Mouse (Mus musculus): ENCODE measurements around the gene Hoxb1. TPM values are rescaled to one million over a fixed set of nuclear protein-coding genes. Genes with fewer than 3 reads are reported as not detected.

Gene Hoxb1
- polyA plus RNA-seq (2015; fragmentation: Nextera tagmentation; extraction: Ambion mirVana): 0.38 and 0.65 TPM in 2 replicates

GRCm38 (mm10) chr11:96365441-96366091 lies at the start of gene Hoxb1:
Gene Hoxb1 (plus strand): TSS chr11:96365752.
- H3K27me3 ChIP-seq (replicated peaks): no peaks in the 10 kb centered on the region
- peak; percentile 68; the same call in 1 of the 2 replicates for ATAC-seq (ENCODE audit: low FRiP score)
- no peak within 1 kb of the TSS for H3K27ac ChIP-seq (replicated peaks)
- peak within 1 kb of the TSS; percentile 25 for H3K4me3 ChIP-seq (replicated peaks)
- WGBS: 4% methylated on average over 26 of the region's 26 CpGs
- no peaks in the 10 kb centered on the region; the same call in 1 of the 2 replicates for H3K9me3 ChIP-seq (replicated peaks)
- H3K4me2 ChIP-seq: peak within 1 kb of the TSS; percentile 55
- H3K36me3 ChIP-seq: no peaks in the 10 kb centered on the region
- peak within 1 kb of the TSS; percentile 6; the same call in 1 of the 2 replicates for H3K9ac ChIP-seq (replicated peaks)
- peaks cover 24% of the 10 kb centered on the region for H3K4me1 ChIP-seq

DNA sequence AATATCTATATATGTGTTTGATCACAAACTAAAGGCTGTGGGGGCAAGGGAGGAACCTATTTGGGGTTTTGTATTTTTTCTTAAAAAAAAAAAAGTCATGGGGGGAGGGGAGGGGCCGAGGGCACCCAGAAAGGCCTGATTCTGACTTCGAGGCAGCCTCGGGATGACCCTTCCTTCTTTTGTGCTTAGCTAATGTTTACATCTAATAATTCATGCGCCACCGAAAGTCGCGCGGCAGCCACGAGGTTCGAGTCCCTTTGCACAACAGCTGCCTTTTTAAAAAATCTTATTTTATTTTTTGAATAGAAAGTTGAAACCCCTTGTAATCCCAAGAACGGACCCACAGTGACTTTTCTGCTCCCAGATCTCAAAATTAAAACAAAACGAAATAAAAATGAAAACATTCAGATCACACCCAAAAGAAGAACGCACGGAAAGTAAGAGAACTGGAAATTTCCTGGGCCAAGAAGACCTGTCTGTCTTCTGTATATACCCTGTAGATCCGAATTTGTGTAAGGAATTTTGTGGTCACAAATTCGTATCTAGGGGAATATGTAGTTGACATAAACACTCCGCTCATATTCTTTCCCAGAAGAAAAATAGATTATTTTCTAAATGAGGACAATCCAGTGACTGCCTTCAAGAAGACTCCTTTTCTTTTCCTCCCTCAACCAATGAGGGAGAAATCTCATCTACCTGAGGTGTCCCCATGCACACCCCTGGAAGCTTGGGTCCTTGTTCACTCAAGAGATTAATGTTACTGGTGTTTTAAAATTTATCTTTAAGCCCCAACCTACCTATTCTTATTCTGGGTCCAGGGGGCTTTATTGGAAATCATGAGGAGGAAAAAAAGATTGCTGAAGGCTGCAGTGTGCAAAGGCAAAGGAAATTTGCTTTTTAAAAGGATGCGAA lies 48.6 kb upstream of the Hoxb1 start:
- Histone ChIP-seq H3K9me3 (replicated peaks) (no peaks in the 10 kb centered on the region), H3K4me2 (peak overlapping the region; percentile 87), H3K4me1 (peaks cover 84% of the 10 kb centered on the region), H3K9ac (replicated peaks) (peak overlapping the region; percentile 83), H3K27me3 (replicated peaks) (no peaks in the 10 kb centered on the region), H3K27ac (replicated peaks) (peak overlapping the region; percentile 99), H3K36me3 (no peaks in the 10 kb centered on the region), H3K4me3 (replicated peaks) (peak overlapping the region; percentile 60)
- no peak for ATAC-seq (ENCODE audit: low FRiP score)
- WGBS: 10% methylated on average over 18 of the region's 18 CpGs

- peak; percentile 30; the same call in 1 of the 2 replicates for ATAC-seq (ENCODE audit: low FRiP score)
- Histone ChIP-seq H3K27ac (replicated peaks) (peak within 1 kb of the TSS; percentile 99), H3K9me3 (replicated peaks) (no peaks in the 10 kb centered on the region), H3K4me3 (replicated peaks) (peak within 1 kb of the TSS; percentile 60), H3K36me3 (no peaks in the 10 kb centered on the region), H3K4me2 (peak within 1 kb of the TSS; percentile 87), H3K27me3 (replicated peaks) (no peaks in the 10 kb centered on the region), H3K9ac (replicated peaks) (peak within 1 kb of the TSS; percentile 78), H3K4me1 (peaks cover 84% of the 10 kb centered on the region)
- WGBS: 3% methylated on average over 28 of the region's 28 CpGs
Observed at GRCm38 (mm10) chr11:96317608-96318367, 47.8 kb upstream of the Hoxb1 start, which contains the start of gene Hoxb4. Gene Hoxb4 (plus strand): TSS chr11:96318267.

- Histone ChIP-seq H3K9ac (replicated peaks) (peak overlapping the region; percentile 78), H3K4me2 (peak overlapping the region; percentile 87), H3K4me1 (peaks cover 84% of the 10 kb centered on the region), H3K9me3 (replicated peaks) (no peaks in the 10 kb centered on the region), H3K4me3 (replicated peaks) (peak overlapping the region; percentile 60), H3K27me3 (replicated peaks) (no peaks in the 10 kb centered on the region), H3K36me3 (no peaks in the 10 kb centered on the region), H3K27ac (replicated peaks) (peak overlapping the region; percentile 99)
- ATAC-seq (ENCODE audit: low FRiP score): peak; percentile 68
- WGBS: under 1% methylated on average over 45 of the region's 45 CpGs
Observed at GRCm38 (mm10) chr11:96318368-96319070, 47.0 kb upstream of the Hoxb1 start.

- WGBS: under 1% methylated on average over 32 of the region's 34 CpGs
- Histone ChIP-seq H3K9ac (replicated peaks) (peak overlapping the region; percentile 78), H3K36me3 (no peaks in the 10 kb centered on the region), H3K27me3 (replicated peaks) (no peaks in the 10 kb centered on the region), H3K9me3 (replicated peaks) (no peaks in the 10 kb centered on the region), H3K4me3 (replicated peaks) (peak overlapping the region; percentile 60), H3K4me1 (peaks cover 84% of the 10 kb centered on the region), H3K27ac (replicated peaks) (peak overlapping the region; percentile 99), H3K4me2 (peak overlapping the region; percentile 87)
- peak; percentile 79 for ATAC-seq (ENCODE audit: low FRiP score)
Observed at GRCm38 (mm10) chr11:96319071-96319902, 46.3 kb upstream of the Hoxb1 start.

GRCm38 (mm10) chr11:96319910-96320309 lies 45.6 kb upstream of the Hoxb1 start:
- Histone ChIP-seq H3K9me3 (replicated peaks) (no peaks in the 10 kb centered on the region), H3K36me3 (no peaks in the 10 kb centered on the region), H3K27me3 (replicated peaks) (no peaks in the 10 kb centered on the region), H3K4me1 (peaks cover 82% of the 10 kb centered on the region), H3K4me3 (replicated peaks) (peak overlapping the region; percentile 60), H3K9ac (replicated peaks) (peak overlapping the region; percentile 78), H3K27ac (replicated peaks) (peak overlapping the region; percentile 99), H3K4me2 (peak overlapping the region; percentile 87)
- peak; percentile 1 for ATAC-seq (ENCODE audit: low FRiP score)
- WGBS: 1% methylated on average over 29 of the region's 29 CpGs

GRCm38 (mm10) chr11:96320688-96321087 lies 44.9 kb upstream of the Hoxb1 start:
- Histone ChIP-seq H3K27ac (replicated peaks) (peak overlapping the region; percentile 99), H3K9ac (replicated peaks) (peak overlapping the region; percentile 78), H3K27me3 (replicated peaks) (no peaks in the 10 kb centered on the region), H3K36me3 (no peaks in the 10 kb centered on the region), H3K4me1 (peaks cover 82% of the 10 kb centered on the region), H3K9me3 (replicated peaks) (no peaks in the 10 kb centered on the region), H3K4me2 (peak overlapping the region; percentile 87), H3K4me3 (replicated peaks) (peak overlapping the region; percentile 60)
- no peak for ATAC-seq (ENCODE audit: low FRiP score)
- WGBS: 8% methylated on average over 17 of the region's 17 CpGs

GRCm38 (mm10) chr11:96321846-96322245 lies 43.7 kb upstream of the Hoxb1 start:
- peak overlapping the region; percentile 60 for H3K4me3 ChIP-seq (replicated peaks)
- H3K4me2 ChIP-seq: peak overlapping the region; percentile 87
- 1% methylated on average over 5 of the region's 5 CpGs for WGBS
- no peaks in the 10 kb centered on the region for H3K27me3 ChIP-seq (replicated peaks)
- ATAC-seq (ENCODE audit: low FRiP score): no peak
- H3K27ac ChIP-seq (replicated peaks): peak overlapping the region; percentile 99
- no peaks in the 10 kb centered on the region for H3K36me3 ChIP-seq
- H3K9me3 ChIP-seq (replicated peaks): no peaks in the 10 kb centered on the region
- peaks cover 83% of the 10 kb centered on the region for H3K4me1 ChIP-seq
- peak overlapping the region; percentile 78 for H3K9ac ChIP-seq (replicated peaks)

DNA sequence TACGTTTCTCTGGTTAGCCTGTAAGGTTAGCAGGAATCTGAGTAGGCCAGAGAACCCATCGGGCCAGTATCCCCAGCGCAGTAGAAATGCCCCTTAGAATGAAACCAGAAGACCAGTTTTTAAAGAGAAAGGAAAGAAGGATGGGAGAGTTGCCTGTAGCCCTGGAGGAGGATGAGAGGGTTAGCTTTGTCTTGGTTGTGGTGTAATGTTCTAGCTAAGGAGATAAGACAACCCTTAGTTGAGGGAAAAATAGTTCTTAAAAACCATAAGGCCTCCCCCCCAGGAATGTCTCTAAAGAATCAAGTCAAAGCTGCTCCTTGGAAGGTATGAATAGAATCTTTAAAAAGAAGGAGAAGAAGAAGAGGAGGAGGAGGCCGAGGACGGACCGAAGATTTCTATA lies 42.8 kb upstream of the Hoxb1 start:
- Histone ChIP-seq H3K9ac (replicated peaks) (peak overlapping the region; percentile 78), H3K4me2 (peak overlapping the region; percentile 87), H3K27ac (replicated peaks) (peak overlapping the region; percentile 99), H3K27me3 (replicated peaks) (no peaks in the 10 kb centered on the region), H3K4me1 (peaks cover 86% of the 10 kb centered on the region), H3K9me3 (replicated peaks) (no peaks in the 10 kb centered on the region), H3K36me3 (no peaks in the 10 kb centered on the region), H3K4me3 (replicated peaks) (peak overlapping the region; percentile 60)
- ATAC-seq (ENCODE audit: low FRiP score): no peak
- 10% methylated on average over 6 of the region's 6 CpGs for WGBS

DNA sequence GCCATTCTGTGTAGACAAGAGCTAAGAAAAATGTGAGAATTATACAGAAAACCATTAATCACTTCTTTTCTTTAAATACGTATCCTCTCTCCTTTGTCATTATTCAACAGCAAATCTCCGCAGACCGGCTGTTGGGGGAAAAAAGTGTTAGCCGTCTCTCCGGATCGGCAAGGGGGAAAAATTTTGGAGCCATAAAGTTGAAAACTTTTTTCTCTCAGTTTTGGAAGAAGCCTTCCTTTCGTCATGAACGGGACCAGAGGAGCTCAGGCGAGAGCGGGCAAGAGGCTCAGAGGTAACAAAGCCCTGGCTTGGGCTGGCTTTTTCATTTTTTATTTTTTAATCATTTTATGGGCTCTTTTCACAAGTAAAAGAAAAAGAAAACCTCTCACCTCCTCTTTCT lies 42.4 kb upstream of the Hoxb1 start, which contains the start of gene Hoxb3:
Gene Hoxb3, plus strand, starts transcription at position 173 of the 400 bp plus-strand sequence.
- no peaks in the 10 kb centered on the region for H3K9me3 ChIP-seq (replicated peaks)
- ATAC-seq (ENCODE audit: low FRiP score): no peak
- H3K9ac ChIP-seq (replicated peaks): peak within 1 kb of the TSS; percentile 78
- no peaks in the 10 kb centered on the region for H3K27me3 ChIP-seq (replicated peaks)
- peaks cover 86% of the 10 kb centered on the region for H3K4me1 ChIP-seq
- peak within 1 kb of the TSS; percentile 99 for H3K27ac ChIP-seq (replicated peaks)
- 15% methylated on average over 10 of the region's 10 CpGs for WGBS
- H3K36me3 ChIP-seq: no peaks in the 10 kb centered on the region
- peak within 1 kb of the TSS; percentile 87 for H3K4me2 ChIP-seq
- peak within 1 kb of the TSS; percentile 60 for H3K4me3 ChIP-seq (replicated peaks)
